Mouse (Mus musculus) bone marrow, adult 2 months (tissue): ENCODE results near the gene Ciz1.

Experiments
- CTCF ChIP-seq: fragments of 200-500 bp; IDR thresholded peaks from 2 replicates; pipeline ENCODE4 v1.5.1; 2011; ENCODE audit warnings: low read length, control low read depth; ENCODE audit not compliant: control insufficient read depth, insufficient read depth
- POLR2A ChIP-seq: fragments of 200-500 bp; IDR thresholded peaks from 2 replicates; pipeline ENCODE4 v1.6.1; 2011; ENCODE audit warnings: low read depth, mild to moderate bottlenecking, control low read depth, low read length, borderline replicate concordance; ENCODE audit not compliant: control insufficient read depth

GRCm38 (mm10) chr2:32316887-32317656, 35.1 kb upstream of the Ciz1 start:
- TF ChIP-seq POLR2A = no peak
- TF ChIP-seq CTCF = no peak
